Mouse (Mus musculus): Measurements from ENCODE around the gene Tspan5. TPM values are rescaled to one million over a fixed set of nuclear protein-coding genes. Genes with fewer than 3 reads are reported as not detected.

Gene Tspan5
- polyA plus RNA-seq, 1 experiment from 2014 or later = 55.3 TPM

DNA sequence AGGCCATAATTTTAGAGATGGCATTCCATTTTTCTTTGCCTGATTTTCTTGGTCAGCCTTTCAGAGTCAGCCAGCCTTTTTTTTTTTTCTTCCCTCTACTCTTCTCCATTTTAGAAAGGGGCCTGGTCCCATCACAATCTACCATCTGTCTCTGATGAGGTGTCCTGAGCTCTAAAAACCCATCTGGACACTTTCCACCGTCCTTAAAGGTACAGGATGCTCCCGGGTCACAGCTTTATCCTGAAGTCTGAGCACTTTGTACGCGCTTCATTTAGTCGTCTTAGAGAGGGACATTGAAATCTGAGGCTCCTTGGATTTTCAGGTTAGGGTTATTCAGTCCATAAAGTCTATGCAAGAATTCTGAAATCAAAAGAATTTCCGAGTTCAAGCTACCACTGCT, 77.9 kb downstream of the Tspan5 start:
- Histone ChIP-seq H3K36me3 (no peaks in the 10 kb centered on the region), H3K27me3 (no peaks in the 10 kb centered on the region), H3K9me3 (no peaks in the 10 kb centered on the region), H3K4me3 (no peak overlapping the region), H3K27ac (replicated peaks) (no peak overlapping the region), H3K4me2 (replicated peaks) (no peak overlapping the region), H3K4me1 (peaks cover 37% of the 10 kb centered on the region), H3K9ac (replicated peaks) (no peak overlapping the region)
- WGBS = 81% methylated on average over 6 of the region's 6 CpGs
- no peak for ATAC-seq (ENCODE audit: low FRiP score, low read depth)

DNA sequence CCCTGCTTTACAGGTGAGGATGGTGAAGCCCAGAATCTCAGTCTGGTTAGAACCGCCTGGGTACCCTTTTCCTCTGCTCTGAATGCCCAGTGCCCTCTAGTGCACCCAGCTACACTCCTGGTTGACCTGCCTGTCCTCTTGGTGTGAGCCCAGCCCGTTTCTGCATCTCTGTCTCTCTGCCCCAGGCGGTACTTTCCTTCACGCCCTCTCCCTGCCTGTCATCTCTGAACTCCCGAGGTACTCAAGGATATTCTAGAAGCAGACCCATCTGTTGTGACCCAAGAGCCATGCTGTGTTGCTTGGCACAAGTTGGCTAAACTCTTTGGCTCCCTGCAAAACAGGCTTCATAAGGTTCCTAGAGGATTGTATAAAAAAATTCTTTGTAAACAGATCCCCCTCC, 78.3 kb downstream of the Tspan5 start:
- Histone ChIP-seq H3K27me3 (no peaks in the 10 kb centered on the region), H3K4me3 (no peak overlapping the region), H3K9ac (replicated peaks) (no peak overlapping the region), H3K4me1 (peaks cover 42% of the 10 kb centered on the region), H3K4me2 (replicated peaks) (no peak overlapping the region), H3K27ac (replicated peaks) (no peak overlapping the region), H3K9me3 (no peaks in the 10 kb centered on the region), H3K36me3 (no peaks in the 10 kb centered on the region)
- no peak for ATAC-seq (ENCODE audit: low FRiP score, low read depth)
- WGBS = 85% methylated on average over 5 of the region's 5 CpGs

DNA sequence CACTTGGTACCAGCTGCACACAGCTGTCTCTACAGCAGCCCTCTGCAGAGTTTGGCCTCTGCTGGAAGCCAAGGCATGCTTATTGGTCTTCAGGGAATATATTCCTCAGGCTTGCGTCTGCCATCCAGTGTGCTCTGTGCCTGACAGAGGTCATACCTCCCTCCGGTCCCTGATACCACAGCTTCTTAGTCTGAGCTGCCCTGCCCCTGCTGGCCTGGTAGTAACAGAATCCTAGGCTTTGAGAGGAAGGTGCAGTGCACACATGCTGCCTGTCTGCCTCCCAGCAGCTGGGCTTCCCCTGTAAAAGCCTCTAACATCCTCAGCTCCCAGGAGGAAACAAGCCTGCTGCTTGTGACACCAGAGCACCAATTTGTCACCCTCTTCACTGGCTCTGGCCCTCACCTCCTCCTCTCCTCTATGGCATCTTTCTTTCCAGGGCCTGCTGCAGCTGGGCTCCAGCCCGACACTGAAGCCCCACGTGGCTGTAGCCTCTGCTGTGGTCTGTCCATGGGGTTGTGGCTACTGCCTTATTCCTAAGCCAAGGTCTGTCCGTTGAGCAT, 80.0 kb downstream of the Tspan5 start:
- H3K27ac ChIP-seq (replicated peaks) = peak overlapping the region; percentile 17
- H3K4me3 ChIP-seq = no peak overlapping the region
- H3K4me1 ChIP-seq = peaks cover 43% of the 10 kb centered on the region
- H3K9me3 ChIP-seq = no peaks in the 10 kb centered on the region
- no peaks in the 10 kb centered on the region for H3K27me3 ChIP-seq
- H3K36me3 ChIP-seq = no peaks in the 10 kb centered on the region
- H3K9ac ChIP-seq (replicated peaks) = no peak overlapping the region
- ATAC-seq (ENCODE audit: low FRiP score, low read depth) = peak; percentile 35; the same call in 1 of the 2 replicates
- WGBS = 49% methylated on average over 5 of the region's 5 CpGs
- H3K4me2 ChIP-seq (replicated peaks) = no peak overlapping the region

DNA sequence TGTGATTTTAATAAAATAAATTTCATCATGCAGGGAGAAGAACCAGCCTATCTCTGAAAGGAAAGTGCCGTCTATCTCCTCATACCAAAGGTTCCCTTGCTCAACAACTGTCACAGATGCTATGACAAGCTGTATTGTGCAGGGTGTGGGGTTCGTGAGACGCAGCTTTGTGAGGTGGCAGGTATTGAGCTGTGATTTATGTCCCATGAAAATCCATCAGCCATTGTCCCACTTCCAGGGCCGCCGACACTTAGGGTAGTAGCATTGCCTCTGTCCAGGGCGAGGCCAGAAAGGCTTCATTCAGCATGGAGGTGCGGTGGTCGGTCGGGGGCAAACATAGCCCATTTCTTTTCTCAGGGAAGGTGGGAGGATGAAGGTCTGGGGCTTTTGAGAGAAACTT, 81.9 kb downstream of the Tspan5 start:
- Histone ChIP-seq H3K9ac (replicated peaks) (no peak overlapping the region), H3K4me1 (peaks cover 37% of the 10 kb centered on the region), H3K4me3 (no peak overlapping the region), H3K36me3 (no peaks in the 10 kb centered on the region), H3K9me3 (no peaks in the 10 kb centered on the region), H3K27me3 (no peaks in the 10 kb centered on the region), H3K27ac (replicated peaks) (no peak overlapping the region), H3K4me2 (replicated peaks) (no peak overlapping the region)
- no peak for ATAC-seq (ENCODE audit: low FRiP score, low read depth)
- 84% methylated on average over 9 of the region's 9 CpGs for WGBS

DNA sequence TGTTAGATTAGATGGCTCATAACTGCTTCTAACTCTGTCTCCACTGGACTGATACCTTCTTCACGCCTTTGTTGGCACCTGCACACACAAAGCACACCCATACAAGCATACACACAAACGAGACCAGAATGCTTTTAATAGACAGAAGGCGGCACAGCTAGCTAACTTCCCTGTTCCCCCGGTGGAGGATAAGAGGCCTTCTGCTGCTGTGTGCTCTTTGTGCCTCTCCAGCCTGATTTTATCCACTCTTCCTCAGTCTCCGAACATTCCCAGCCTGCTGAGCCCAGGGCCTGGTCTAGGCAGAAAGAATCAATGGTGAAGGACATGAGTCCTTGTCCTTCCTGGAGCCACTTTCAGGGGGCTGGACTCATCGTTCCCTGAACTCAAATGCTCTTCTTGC, 83.3 kb downstream of the Tspan5 start:
- Histone ChIP-seq H3K36me3 (no peaks in the 10 kb centered on the region), H3K4me3 (no peak overlapping the region), H3K4me1 (peaks cover 37% of the 10 kb centered on the region), H3K27me3 (no peaks in the 10 kb centered on the region), H3K4me2 (replicated peaks) (no peak overlapping the region), H3K27ac (replicated peaks) (no peak overlapping the region), H3K9ac (replicated peaks) (no peak overlapping the region), H3K9me3 (no peaks in the 10 kb centered on the region)
- WGBS = 83% methylated on average over 6 of the region's 6 CpGs
- ATAC-seq (ENCODE audit: low FRiP score, low read depth) = no peak

DNA sequence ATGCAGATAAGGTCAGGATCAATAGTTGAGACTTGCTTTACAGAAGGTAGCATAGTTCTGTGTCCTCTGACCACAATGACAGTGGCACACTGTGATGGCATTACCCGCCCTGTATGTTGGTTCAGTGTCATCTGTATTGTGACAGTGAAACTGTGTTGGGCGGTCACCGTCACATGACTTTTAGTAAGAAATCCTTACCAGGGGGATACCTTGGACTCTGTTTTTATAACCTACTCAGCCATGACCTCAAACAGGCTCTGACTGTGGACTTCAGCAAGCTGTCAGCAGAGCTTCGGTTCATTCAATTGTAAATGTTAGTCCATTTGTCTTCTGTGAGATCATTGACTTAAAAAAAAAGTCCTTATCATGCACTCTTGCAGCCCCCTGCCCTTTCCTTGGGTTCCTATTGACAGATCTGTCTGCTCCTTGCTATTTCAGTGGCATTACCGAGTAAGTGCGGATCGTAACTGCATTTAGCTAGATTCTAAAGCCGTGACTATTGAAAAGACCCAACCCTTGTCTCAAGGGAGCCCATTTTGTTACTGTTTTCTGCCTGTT, 84.3 kb downstream of the Tspan5 start:
- H3K4me2 ChIP-seq (replicated peaks) = no peak overlapping the region
- H3K36me3 ChIP-seq = no peaks in the 10 kb centered on the region
- H3K4me1 ChIP-seq = peaks cover 29% of the 10 kb centered on the region
- H3K27me3 ChIP-seq = no peaks in the 10 kb centered on the region
- H3K9me3 ChIP-seq = no peaks in the 10 kb centered on the region
- ATAC-seq (ENCODE audit: low FRiP score, low read depth) = no peak
- no peak overlapping the region for H3K4me3 ChIP-seq
- no peak overlapping the region for H3K9ac ChIP-seq (replicated peaks)
- 76% methylated on average over 8 of the region's 8 CpGs for WGBS
- H3K27ac ChIP-seq (replicated peaks) = no peak overlapping the region

DNA sequence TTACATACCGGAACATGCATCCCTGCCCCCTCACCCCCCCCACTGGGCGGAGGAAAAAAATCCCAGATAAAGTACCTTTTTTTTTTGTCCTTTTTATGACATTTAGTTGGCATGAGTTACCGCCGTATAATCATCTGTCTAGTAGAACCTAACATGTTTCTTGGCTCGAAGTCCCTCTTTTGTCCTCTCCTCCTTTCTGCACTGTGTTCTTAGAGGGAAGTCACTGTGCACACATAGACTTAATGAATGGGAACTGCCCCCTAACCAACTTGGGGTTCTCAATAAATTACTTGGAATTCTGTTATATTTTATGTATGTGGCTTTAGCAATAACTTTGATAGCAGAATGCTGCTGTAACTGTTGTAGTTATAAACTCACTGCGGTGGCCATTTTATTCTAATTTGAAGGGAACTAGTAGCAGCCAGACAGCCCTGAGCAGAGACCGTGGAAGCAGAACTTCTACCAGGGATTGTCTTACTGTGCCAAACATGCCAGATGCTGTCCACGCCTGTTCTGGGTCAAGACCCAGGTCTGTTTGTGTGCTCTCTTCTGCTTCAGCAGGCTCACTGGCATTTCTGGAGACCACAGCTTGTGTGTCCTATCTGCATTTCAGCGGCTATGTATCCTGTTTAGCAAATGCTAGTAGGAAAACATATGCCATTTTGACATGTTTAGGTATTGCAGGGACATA, 91.0 kb downstream of the Tspan5 start:
- Histone ChIP-seq H3K4me2 (replicated peaks) (no peak overlapping the region), H3K9ac (replicated peaks) (no peak overlapping the region), H3K36me3 (no peaks in the 10 kb centered on the region), H3K9me3 (no peaks in the 10 kb centered on the region), H3K4me1 (no peaks in the 10 kb centered on the region), H3K27me3 (no peaks in the 10 kb centered on the region), H3K27ac (replicated peaks) (no peak overlapping the region), H3K4me3 (no peak overlapping the region)
- no peak for ATAC-seq (ENCODE audit: low FRiP score, low read depth)
- WGBS = 91% methylated on average over 9 of the region's 9 CpGs

DNA sequence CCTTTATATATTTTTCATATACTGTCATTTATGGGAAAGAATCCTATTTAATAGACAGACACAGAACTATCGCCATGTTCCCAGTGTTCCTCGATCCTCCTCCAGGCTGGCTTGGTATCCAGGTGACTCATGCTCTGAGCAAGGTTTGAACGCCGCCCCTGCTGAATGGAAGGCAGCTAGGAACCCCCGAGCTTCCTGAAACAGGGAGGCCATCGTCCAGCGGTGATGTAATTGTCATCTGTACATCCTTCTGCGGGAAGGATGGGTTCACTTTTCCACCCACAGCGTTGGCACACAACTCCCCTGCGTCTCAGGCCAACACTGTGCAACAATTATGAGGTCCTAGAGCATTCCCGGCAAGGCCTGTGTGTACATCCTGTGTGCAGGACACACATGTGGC, 92.2 kb downstream of the Tspan5 start:
- H3K27ac ChIP-seq (replicated peaks) = no peak overlapping the region
- H3K4me2 ChIP-seq (replicated peaks) = no peak overlapping the region
- no peak overlapping the region for H3K9ac ChIP-seq (replicated peaks)
- no peaks in the 10 kb centered on the region for H3K36me3 ChIP-seq
- H3K9me3 ChIP-seq = no peaks in the 10 kb centered on the region
- H3K4me1 ChIP-seq = peaks cover 6% of the 10 kb centered on the region; the same call in 1 of the 2 replicates
- H3K4me3 ChIP-seq = no peak overlapping the region
- no peak for ATAC-seq (ENCODE audit: low FRiP score, low read depth)
- H3K27me3 ChIP-seq = no peaks in the 10 kb centered on the region
- WGBS = 92% methylated on average over 11 of the region's 11 CpGs

DNA sequence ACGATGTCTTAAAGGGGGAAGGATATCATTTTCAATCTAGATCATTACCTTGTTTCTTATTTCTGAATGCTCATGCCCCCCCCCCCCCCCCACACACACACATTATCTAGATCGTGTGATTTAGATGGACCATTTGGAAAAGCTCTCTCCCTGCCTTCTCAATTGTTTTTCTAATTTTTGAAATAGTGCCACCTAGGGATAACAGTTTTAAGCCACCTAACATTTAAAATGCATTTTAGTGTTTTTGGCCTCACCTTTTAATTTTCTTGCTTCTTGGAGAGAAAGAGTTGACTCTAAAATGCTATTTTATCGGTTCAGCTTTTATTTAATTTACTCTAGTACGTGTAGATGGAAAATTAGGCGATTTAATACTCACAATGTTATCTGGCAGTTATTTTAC, 94.9 kb downstream of the Tspan5 start:
- Histone ChIP-seq H3K9ac (replicated peaks) (no peak overlapping the region), H3K9me3 (no peaks in the 10 kb centered on the region), H3K36me3 (no peaks in the 10 kb centered on the region), H3K27me3 (no peaks in the 10 kb centered on the region), H3K27ac (replicated peaks) (no peak overlapping the region), H3K4me3 (no peak overlapping the region), H3K4me2 (replicated peaks) (no peak overlapping the region), H3K4me1 (peaks cover 26% of the 10 kb centered on the region; the same call in 1 of the 2 replicates)
- ATAC-seq (ENCODE audit: low FRiP score, low read depth) = no peak
- WGBS = 76% methylated on average over 5 of the region's 5 CpGs

DNA sequence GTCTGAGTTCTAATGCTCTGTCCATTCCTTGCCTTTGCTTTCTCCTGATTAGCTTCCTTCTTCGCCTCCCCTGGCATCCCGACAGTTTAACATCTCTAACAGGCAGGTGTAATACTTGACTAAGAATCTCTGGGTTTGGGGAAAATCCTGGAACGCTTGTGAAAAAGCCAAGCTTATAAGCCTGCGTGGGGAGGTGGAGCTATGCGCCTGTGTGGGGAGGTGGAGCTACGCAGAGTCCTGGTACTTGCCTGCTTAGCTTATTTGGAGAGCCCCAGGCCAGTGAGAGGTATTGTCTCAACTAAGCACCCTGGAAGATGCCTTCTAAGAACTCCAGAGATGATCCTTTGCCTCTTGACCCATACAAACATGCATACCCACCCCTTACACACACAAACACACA, 95.7 kb downstream of the Tspan5 start:
- H3K4me2 ChIP-seq (replicated peaks) = no peak overlapping the region
- no peak for ATAC-seq (ENCODE audit: low FRiP score, low read depth)
- no peaks in the 10 kb centered on the region for H3K36me3 ChIP-seq
- no peaks in the 10 kb centered on the region for H3K9me3 ChIP-seq
- no peaks in the 10 kb centered on the region for H3K27me3 ChIP-seq
- no peak overlapping the region for H3K4me3 ChIP-seq
- peaks cover 26% of the 10 kb centered on the region; the same call in 1 of the 2 replicates for H3K4me1 ChIP-seq
- H3K9ac ChIP-seq (replicated peaks) = no peak overlapping the region
- H3K27ac ChIP-seq (replicated peaks) = no peak overlapping the region
- 80% methylated on average over 6 of the region's 6 CpGs for WGBS

DNA sequence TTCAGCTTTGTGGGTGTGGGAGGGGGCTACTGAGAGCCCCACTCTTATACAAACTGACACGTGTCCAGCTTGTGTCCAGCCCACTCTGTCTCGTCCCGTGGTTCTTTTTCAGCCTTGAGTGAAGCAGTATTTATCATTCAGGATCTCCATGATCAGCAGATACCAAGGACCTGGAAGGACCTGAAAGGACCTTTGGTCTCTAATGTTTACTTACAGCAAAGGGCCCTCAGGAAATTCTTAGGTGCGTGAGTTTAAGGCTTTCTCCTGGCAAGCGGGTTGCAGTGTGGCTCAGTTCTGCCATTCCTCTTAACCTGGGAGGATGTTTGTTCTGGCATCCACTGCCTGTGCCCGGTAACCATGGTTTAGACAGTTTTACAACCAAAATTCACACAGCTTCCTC, 97.7 kb downstream of the Tspan5 start:
- 90% methylated on average over 6 of the region's 6 CpGs for WGBS
- H3K27ac ChIP-seq (replicated peaks) = no peak overlapping the region
- H3K36me3 ChIP-seq = no peaks in the 10 kb centered on the region
- H3K27me3 ChIP-seq = no peaks in the 10 kb centered on the region
- no peaks in the 10 kb centered on the region for H3K9me3 ChIP-seq
- H3K4me2 ChIP-seq (replicated peaks) = no peak overlapping the region
- H3K9ac ChIP-seq (replicated peaks) = no peak overlapping the region
- H3K4me1 ChIP-seq = peaks cover 26% of the 10 kb centered on the region; the same call in 1 of the 2 replicates
- H3K4me3 ChIP-seq = no peak overlapping the region
- no peak for ATAC-seq (ENCODE audit: low FRiP score, low read depth)

DNA sequence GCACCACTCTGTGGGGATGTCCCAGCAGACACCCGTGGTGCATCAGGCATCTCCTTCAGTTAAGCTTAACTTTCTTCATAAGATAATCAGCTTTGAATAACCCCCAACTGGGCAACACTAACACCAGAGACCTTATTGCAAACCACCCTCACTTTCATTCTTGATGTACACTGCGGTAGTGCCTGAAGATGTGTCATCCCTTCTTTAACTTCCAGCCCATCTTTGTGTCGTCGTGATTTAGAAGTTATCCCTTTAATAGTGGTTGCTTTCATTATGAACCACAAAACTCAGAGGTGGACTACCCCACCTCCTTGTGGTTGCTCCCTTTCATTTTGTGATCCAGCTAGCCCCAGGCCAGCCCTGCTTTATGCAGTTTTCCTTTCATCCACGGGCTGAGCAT, 99.3 kb downstream of the Tspan5 start:
- H3K27ac ChIP-seq (replicated peaks) = no peak overlapping the region
- no peak overlapping the region for H3K4me3 ChIP-seq
- H3K9me3 ChIP-seq = no peaks in the 10 kb centered on the region
- no peaks in the 10 kb centered on the region for H3K27me3 ChIP-seq
- no peak for ATAC-seq (ENCODE audit: low FRiP score, low read depth)
- peaks cover 26% of the 10 kb centered on the region; the same call in 1 of the 2 replicates for H3K4me1 ChIP-seq
- H3K4me2 ChIP-seq (replicated peaks) = no peak overlapping the region
- no peak overlapping the region for H3K9ac ChIP-seq (replicated peaks)
- no peaks in the 10 kb centered on the region for H3K36me3 ChIP-seq
- 53% methylated on average over 5 of the region's 5 CpGs for WGBS
